Mouse (Mus musculus) limb, embryonic 12.5 days (tissue): Measurements from ENCODE around the gene Ces1g. TPM values are rescaled to one million over a fixed set of nuclear protein-coding genes. Genes with fewer than 3 reads are reported as not detected.

Source experiments
- ATAC-seq: fragments of 200-750 bp; cut with Nextera tagmentation; 2 replicates; pipeline ENCODE4 v1.8.0; 2017; ENCODE audit warnings: low read depth, moderate TSS enrichment; ENCODE audit not compliant: insufficient number of reproducible peaks, insufficient read depth, low FRiP score, low TSS enrichment
- H3K27ac ChIP-seq: fragments of 300-500 bp; sonication (generic); 2 replicates; pipeline ENCODE4 v1.5.1; 2016; ENCODE audit warnings: mild to moderate bottlenecking, moderate library complexity
- H3K27me3 ChIP-seq: fragments of 300-500 bp; sonication (generic); 2 replicates; pipeline ENCODE4 v1.6.1; 2016; ENCODE audit warnings: mild to moderate bottlenecking, moderate library complexity
- H3K36me3 ChIP-seq: fragments of 300-500 bp; sonication (generic); 2 replicates; pipeline ENCODE4 v1.6.1; 2016; ENCODE audit warnings: mild to moderate bottlenecking, moderate library complexity
- H3K4me1 ChIP-seq: fragments of 300-500 bp; sonication (generic); replicated peaks from 2 replicates; pipeline ENCODE4 v1.6.1; 2016
- H3K4me2 ChIP-seq: fragments of 300-500 bp; sonication (generic); 2 replicates; pipeline ENCODE4 v1.6.1; 2016; ENCODE audit warnings: mild to moderate bottlenecking, moderate library complexity
- H3K4me3 ChIP-seq: fragments of 300-500 bp; sonication (generic); replicated peaks from 2 replicates; pipeline ENCODE4 v1.5.1; 2016; ENCODE audit warnings: mild to moderate bottlenecking
- H3K9ac ChIP-seq: fragments of 300-500 bp; sonication (generic); replicated peaks from 2 replicates; pipeline ENCODE4 v1.6.1; 2016; ENCODE audit warnings: mild to moderate bottlenecking, moderate library complexity
- H3K9me3 ChIP-seq: fragments of 300-500 bp; sonication (generic); 2 replicates; pipeline ENCODE4 v1.6.1; 2016; ENCODE audit warnings: mild to moderate bottlenecking, moderate library complexity
- WGBS: fragments of 180-500 bp; shearing (Covaris S2); methylation state at CpG from one replicate; pipeline ENCODE4 v1.1.7; 2016; 5-methylcytosine and 5-hydroxymethylcytosine counted together
- polyA plus RNA-seq: library from polyadenylated mRNA; unstranded; fragments of >200 nt; fragmentation: Nextera tagmentation; extraction: Ambion mirVana; gene quantifications from 2 replicates; pipeline ENCODE4 v1.2.1, GENCODE M21; 2016

Ces1g gene
- not detected in 2 replicates for polyA plus RNA-seq

- no peak for ATAC-seq
- Histone ChIP-seq H3K4me2 (no peak within 1 kb of the TSS), H3K9me3 (no peaks in the 10 kb centered on the region), H3K9ac (no peak within 1 kb of the TSS), H3K4me3 (no peak within 1 kb of the TSS), H3K4me1 (no peaks in the 10 kb centered on the region), H3K36me3 (no peaks in the 10 kb centered on the region), H3K27me3 (no peaks in the 10 kb centered on the region), H3K27ac (no peak within 1 kb of the TSS)
- WGBS, result 48% methylated on average over 3 of the region's 3 CpGs
These were observed at the start of gene Ces1g for GRCm38 (mm10) chr8:93337207-93337606. TSS of gene Ces1g (minus strand) at chr8:93337308.

- Histone ChIP-seq H3K27ac (no peak within 1 kb of the TSS), H3K4me3 (no peak within 1 kb of the TSS), H3K36me3 (no peaks in the 10 kb centered on the region), H3K4me2 (no peak within 1 kb of the TSS), H3K27me3 (no peaks in the 10 kb centered on the region), H3K4me1 (no peaks in the 10 kb centered on the region), H3K9me3 (no peaks in the 10 kb centered on the region), H3K9ac (no peak within 1 kb of the TSS)
- WGBS, result 87% methylated on average over 4 of the region's 4 CpGs
- ATAC-seq, result no peak
These were observed 42.5 kb upstream of the Ces1g start, which contains the start of gene Ces1h for GRCm38 (mm10) chr8:93379625-93380024. TSS of gene Ces1h (minus strand) at chr8:93379725.

- WGBS, result 35% methylated on average over 2 of the region's 2 CpGs
- H3K9me3 ChIP-seq, result no peaks in the 10 kb centered on the region
- no peak overlapping the region for H3K27ac ChIP-seq
- no peak overlapping the region for H3K4me2 ChIP-seq
- H3K4me3 ChIP-seq, result no peak overlapping the region
- no peaks in the 10 kb centered on the region for H3K36me3 ChIP-seq
- H3K9ac ChIP-seq, result no peak overlapping the region
- H3K27me3 ChIP-seq, result no peaks in the 10 kb centered on the region
- H3K4me1 ChIP-seq, result no peaks in the 10 kb centered on the region
- no peak for ATAC-seq
These were observed 32.4 kb upstream of the Ces1g start for GRCm38 (mm10) chr8:93369481-93369880.

GRCm38 (mm10) chr8:93360113-93360512, 23.0 kb upstream of the Ces1g start:
- Histone ChIP-seq H3K36me3 (no peaks in the 10 kb centered on the region), H3K9ac (no peak overlapping the region), H3K9me3 (no peaks in the 10 kb centered on the region), H3K27ac (no peak overlapping the region), H3K4me3 (no peak overlapping the region), H3K4me2 (no peak overlapping the region), H3K27me3 (no peaks in the 10 kb centered on the region), H3K4me1 (no peaks in the 10 kb centered on the region)
- ATAC-seq, result no peak

- Histone ChIP-seq H3K4me2 (no peak overlapping the region), H3K27ac (no peak overlapping the region), H3K27me3 (no peaks in the 10 kb centered on the region), H3K9ac (no peak overlapping the region), H3K4me1 (no peaks in the 10 kb centered on the region), H3K9me3 (no peaks in the 10 kb centered on the region), H3K36me3 (no peaks in the 10 kb centered on the region), H3K4me3 (no peak overlapping the region)
- ATAC-seq, result no peak
- WGBS, result 85% methylated on average over 2 of the region's 2 CpGs
These were observed 2.4 kb upstream of the Ces1g start for GRCm38 (mm10) chr8:93339531-93339930.

- Histone ChIP-seq H3K36me3 (no peaks in the 10 kb centered on the region), H3K9me3 (no peaks in the 10 kb centered on the region), H3K9ac (no peak overlapping the region), H3K27ac (no peak overlapping the region), H3K4me3 (no peak overlapping the region), H3K4me1 (no peaks in the 10 kb centered on the region), H3K4me2 (no peak overlapping the region), H3K27me3 (no peaks in the 10 kb centered on the region)
- no peak for ATAC-seq
- 67% methylated on average over 1 of the region's 1 CpGs for WGBS
These were observed 4.4 kb downstream of the Ces1g start for GRCm38 (mm10) chr8:93332703-93333102.

GRCm38 (mm10) chr8:93331151-93331550, 6.0 kb downstream of the Ces1g start:
- Histone ChIP-seq H3K4me1 (no peaks in the 10 kb centered on the region), H3K27ac (no peak overlapping the region), H3K27me3 (no peaks in the 10 kb centered on the region), H3K36me3 (no peaks in the 10 kb centered on the region), H3K9ac (no peak overlapping the region), H3K9me3 (no peaks in the 10 kb centered on the region), H3K4me3 (no peak overlapping the region), H3K4me2 (no peak overlapping the region)
- ATAC-seq, result no peak
- 91% methylated on average over 2 of the region's 2 CpGs for WGBS

- WGBS, result 74% methylated on average over 2 of the region's 2 CpGs
These were observed 12.0 kb downstream of the Ces1g start for GRCm38 (mm10) chr8:93325123-93325522.

GRCm38 (mm10) chr8:93317031-93317430, 20.1 kb downstream of the Ces1g start:
- 94% methylated on average over 2 of the region's 2 CpGs for WGBS
- Histone ChIP-seq H3K9me3 (no peaks in the 10 kb centered on the region), H3K4me1 (no peaks in the 10 kb centered on the region), H3K27me3 (no peaks in the 10 kb centered on the region), H3K36me3 (no peaks in the 10 kb centered on the region), H3K4me3 (no peak overlapping the region), H3K27ac (no peak overlapping the region), H3K9ac (no peak overlapping the region), H3K4me2 (no peak overlapping the region)
- ATAC-seq, result no peak

More at GRCm38 (mm10) chr8:93325123-93325522, 12.0 kb downstream of the Ces1g start:
- Histone ChIP-seq H3K4me2 (no peak overlapping the region), H3K4me1 (no peaks in the 10 kb centered on the region), H3K27ac (no peak overlapping the region), H3K27me3 (no peaks in the 10 kb centered on the region), H3K9ac (no peak overlapping the region), H3K4me3 (no peak overlapping the region), H3K9me3 (no peaks in the 10 kb centered on the region), H3K36me3 (no peaks in the 10 kb centered on the region)
- no peak for ATAC-seq

- no peak for ATAC-seq
- H3K4me1 ChIP-seq, result no peaks in the 10 kb centered on the region
- WGBS, result 88% methylated on average over 2 of the region's 2 CpGs
These were observed 21.6 kb downstream of the Ces1g start for GRCm38 (mm10) chr8:93315557-93315956.

GRCm38 (mm10) chr8:93283896-93284295, 53.2 kb downstream of the Ces1g start:
- Histone ChIP-seq H3K27ac (no peak overlapping the region), H3K4me1 (no peaks in the 10 kb centered on the region), H3K4me3 (no peak overlapping the region), H3K9me3 (no peaks in the 10 kb centered on the region), H3K27me3 (no peaks in the 10 kb centered on the region), H3K36me3 (no peaks in the 10 kb centered on the region), H3K9ac (no peak overlapping the region), H3K4me2 (no peak overlapping the region)
- 63% methylated on average over 2 of the region's 2 CpGs for WGBS
- ATAC-seq, result no peak

More at GRCm38 (mm10) chr8:93315557-93315956, 21.6 kb downstream of the Ces1g start:
- Histone ChIP-seq H3K9me3 (no peaks in the 10 kb centered on the region), H3K27me3 (no peaks in the 10 kb centered on the region), H3K27ac (no peak overlapping the region), H3K4me2 (no peak overlapping the region), H3K4me3 (no peak overlapping the region), H3K9ac (no peak overlapping the region), H3K36me3 (no peaks in the 10 kb centered on the region)

- no peak for ATAC-seq
- Histone ChIP-seq H3K9ac (no peak overlapping the region), H3K36me3 (no peaks in the 10 kb centered on the region), H3K4me1 (no peaks in the 10 kb centered on the region), H3K9me3 (no peaks in the 10 kb centered on the region), H3K4me2 (no peak overlapping the region), H3K4me3 (no peak overlapping the region), H3K27me3 (no peaks in the 10 kb centered on the region), H3K27ac (no peak overlapping the region)
- WGBS, result 88% methylated on average over 3 of the region's 3 CpGs
These were observed 54.8 kb downstream of the Ces1g start for GRCm38 (mm10) chr8:93282349-93282748.
